Comparison of ENCODE assay signal across 20 mouse cellular contexts in genomic region chr3:100502516-100502915, GRCm38 (mm10). TPM values are rescaled to one million over a fixed set of nuclear protein-coding genes. Genes with fewer than 3 reads are reported as not detected.
DNase-seq lines count a peak whose midpoint lies in the region; ATAC-seq lines count a peak whose summit lies in the region.
"Had no signal": no experiment of that assay in that cellular context is flagged by ENCODE, and none has a peak within 500 bp of the region (broad histone marks: within the 10 kb centered on the region; RNA-seq: fewer than 3 reads in every experiment).

No protein-coding gene starts in this region.

- peak; percentile 84 for ATAC-seq in megakaryocyte, adult 5-6 weeks (ENCODE audit: poor library complexity, severe bottlenecking)
- ATAC-seq: forebrain, embryonic 16.5 days; hindbrain, embryonic 16.5 days had no signal

- peak; percentile 6 for DNase-seq in 416B (ENCODE audit: low read depth)
- DNase-seq in CD4-positive, CD25-positive, alpha-beta regulatory T cell, adult 2 months (ENCODE audit: low read depth, low spot score) = peak; percentile 69
- peak; percentile 14 for DNase-seq in fat pad, adult 2 months (ENCODE audit: extremely low read depth, low read depth, low spot score)
- DNase-seq in cerebellum, adult 9-11 months = no peak
- DNase-seq in layer of hippocampus, postnatal 25 days (ENCODE audit: extremely low spot score in 1 of 2, low spot score in 1 of 2) = no peak
- no peak for DNase-seq in cerebellum, adult 8-10 months
- DNase-seq: adrenal gland, adult 2 months; cerebellum, adult 18-20 months; cerebellum, postnatal 36 days; embryo, embryonic 11 days; gastrocnemius, postnatal 36 days; kidney, adult 11 months; kidney, postnatal 4 days; liver, embryonic 13.5 days; lung, embryonic 14.5 days; right cerebral cortex, postnatal 14 days; thymus, postnatal 4 days had no signal

RNA-seq across cellular contexts. Expression of gene Tent5c, which starts 13.4 kb away (rescaled TPM):
- total RNA-seq in megakaryocyte, adult 5-6 weeks (2015) = 1.1 and 1.8 TPM in 2 replicates
- total RNA-seq in megakaryocyte, adult 5-6 weeks (2017) = 2.2 and 3.9 TPM in 2 replicates
- 1 to 10 TPM; 2.6 to 3.2 TPM for total RNA-seq in layer of hippocampus, postnatal 25 days (2021)

Comparison
In these comparisons a context has a peak if more than half of its experiments do, and no peak if none do; other contexts are left out.
1. DNase-seq: peak in 416B (single experiment), CD4-positive, CD25-positive, alpha-beta regulatory T cell, adult 2 months (single experiment) and fat pad, adult 2 months (single experiment); none in cerebellum, adult 9-11 months (single experiment), layer of hippocampus, postnatal 25 days (0 of 2) and cerebellum, adult 8-10 months (single experiment).